Mouse (Mus musculus) CD4-positive, CD25-positive, alpha-beta regulatory T cell, adult 4 months (primary cell): ENCODE measurements around the gene Ttc7b. TPM values are rescaled to one million over a fixed set of nuclear protein-coding genes. Genes with fewer than 3 reads are reported as not detected.

Experiments
- ATAC-seq: one replicate; pipeline ENCODE4 v1.8.0; 2017
- polyA plus RNA-seq, 2 experiments: library from polyadenylated mRNA; unstranded; fragments of 100-300 nt; shearing (Covaris generic); gene quantifications; one replicate each; pipeline ENCODE4 v1.2.1; 2017

Ttc7b gene
- polyA plus RNA-seq, 2 experiments from 2014 or later: 3.4 to 5.1 TPM

DNA sequence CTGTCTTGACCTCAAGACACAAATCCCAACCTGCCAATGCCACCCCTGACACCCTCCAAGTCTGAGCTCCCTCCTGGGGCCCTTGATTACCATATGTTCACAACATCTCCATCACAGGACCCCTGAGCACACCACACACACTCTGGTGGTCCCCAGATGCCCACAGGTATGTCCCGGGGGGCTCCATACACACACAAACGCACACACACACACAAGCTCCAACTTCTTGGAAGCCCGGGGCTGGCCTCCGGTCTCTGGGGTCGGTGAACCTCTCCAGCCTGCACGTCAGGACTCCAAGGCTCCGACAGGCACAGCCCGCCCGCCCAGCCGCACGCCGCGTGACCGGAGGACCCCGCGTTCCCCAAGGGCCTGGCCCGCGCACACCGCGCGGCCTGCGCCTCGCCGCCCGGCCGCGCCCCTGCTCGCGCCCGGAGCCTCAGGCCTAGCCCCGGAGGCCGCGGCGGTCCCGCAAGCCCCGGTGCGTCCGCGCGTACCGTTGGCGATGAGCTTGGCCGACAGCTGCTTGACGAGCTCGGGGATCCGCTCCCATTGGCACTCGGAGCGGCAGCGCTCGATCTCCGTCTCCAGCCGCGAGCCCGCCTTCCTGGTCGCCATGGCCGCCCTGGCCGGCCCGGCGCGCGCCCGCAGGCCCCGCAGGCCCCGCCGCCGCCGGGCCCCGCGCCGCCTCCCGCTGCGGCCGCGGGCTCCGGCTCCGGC lies 391 bp downstream of the Ttc7b start:
- peak; percentile 52 for ATAC-seq

GRCm38 (mm10) chr12:100519684-100520076 lies 946 bp downstream of the Ttc7b start:
- no peak for ATAC-seq

DNA sequence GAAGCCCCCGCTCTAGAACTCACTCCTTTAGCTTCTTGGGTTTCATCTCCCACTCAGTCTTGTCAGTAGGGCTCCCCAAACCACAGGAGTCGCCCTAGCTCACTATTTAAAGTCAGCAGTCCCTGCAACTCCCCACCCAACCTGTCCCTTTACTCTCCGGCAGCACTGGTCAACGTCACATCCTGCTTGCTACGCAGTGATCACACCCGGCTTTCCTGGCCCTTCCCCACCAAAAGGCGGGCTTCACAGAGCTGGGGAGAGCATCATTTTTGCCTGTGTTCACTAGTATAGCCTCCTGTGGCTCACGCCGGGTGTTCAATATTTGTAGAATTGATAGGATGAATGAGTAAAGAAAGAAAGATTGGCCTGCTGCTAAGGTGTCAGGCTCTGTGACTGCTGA lies 3.3 kb downstream of the Ttc7b start:
- no peak for ATAC-seq

DNA sequence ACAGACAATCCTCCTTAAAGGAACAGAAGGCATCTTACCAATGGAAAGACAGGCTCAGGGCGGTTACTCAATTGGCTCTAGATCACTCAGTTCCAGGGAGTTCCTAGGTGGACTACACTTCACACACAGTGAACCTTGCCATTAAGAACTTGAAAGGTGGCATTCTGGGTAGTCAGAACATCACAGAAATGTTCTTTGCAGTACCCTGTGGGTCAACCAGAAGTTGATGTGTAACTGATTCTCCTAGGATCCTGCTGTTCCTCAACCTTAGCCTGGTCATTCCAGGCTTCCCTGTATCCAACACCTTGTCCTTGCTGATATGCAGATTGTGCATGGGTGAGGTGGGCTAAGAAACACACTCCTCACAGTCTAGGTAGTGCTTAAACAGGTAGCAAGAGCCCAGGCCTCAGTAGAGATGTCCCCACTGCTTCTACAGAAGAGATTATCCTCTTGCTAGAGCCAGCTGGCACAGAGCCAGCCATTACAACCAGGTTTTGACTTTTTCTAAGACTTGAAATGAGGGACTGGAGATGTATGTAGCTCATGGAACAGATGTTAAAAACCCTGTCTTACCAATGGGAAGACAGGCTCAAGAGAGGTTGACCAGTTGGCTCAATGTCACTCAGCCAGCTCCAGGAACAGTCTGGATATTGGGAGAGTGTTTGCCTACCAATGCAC lies 4.3 kb downstream of the Ttc7b start:
- ATAC-seq: no peak

GRCm38 (mm10) chr12:100515493-100515892 lies 5.1 kb downstream of the Ttc7b start:
- ATAC-seq: no peak

GRCm38 (mm10) chr12:100514611-100515010 lies 6.0 kb downstream of the Ttc7b start:
- no peak for ATAC-seq

DNA sequence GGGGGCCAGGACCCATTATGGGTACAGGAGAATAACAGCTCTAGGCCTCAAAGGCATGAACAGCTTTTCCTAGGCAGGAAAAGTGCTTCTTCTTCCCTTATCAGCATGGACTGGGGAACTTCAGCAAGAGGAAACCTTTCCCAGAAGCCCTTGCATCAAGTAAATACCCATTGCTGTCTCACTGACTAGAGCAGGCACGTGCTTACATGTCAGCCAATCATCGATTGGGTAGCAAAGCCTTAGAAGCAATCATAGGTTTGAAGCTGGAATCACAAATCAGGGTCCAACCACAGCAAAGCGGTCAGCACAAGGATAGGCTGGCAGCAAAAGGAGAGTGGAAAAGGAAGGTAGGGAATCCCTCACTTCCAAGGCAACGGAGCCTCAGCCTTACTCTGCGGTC lies 7.5 kb downstream of the Ttc7b start:
- no peak for ATAC-seq

DNA sequence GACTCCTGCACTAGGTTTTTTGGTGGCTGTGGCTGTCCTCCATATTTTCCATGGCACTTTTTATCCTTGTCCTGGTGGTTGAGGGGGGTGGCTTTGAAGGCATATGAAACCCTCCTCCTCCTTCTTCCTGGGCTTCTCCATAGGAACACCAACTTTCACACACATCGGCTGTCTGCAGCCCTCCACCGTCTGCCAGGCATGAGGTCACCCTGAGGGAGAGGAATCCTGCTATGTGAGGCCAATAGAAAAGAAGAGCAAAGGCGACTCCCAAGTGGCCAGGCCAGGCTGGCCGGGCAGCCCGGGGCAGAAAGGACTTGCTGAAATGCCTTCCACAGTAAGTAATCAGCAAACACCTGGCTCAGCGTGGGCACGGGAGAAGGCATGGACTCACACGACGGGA lies 8.0 kb downstream of the Ttc7b start:
- ATAC-seq: no peak

- ATAC-seq: no peak
These were observed 10.9 kb downstream of the Ttc7b start for GRCm38 (mm10) chr12:100509615-100510282.

- ATAC-seq: no peak
These were observed 12.0 kb downstream of the Ttc7b start for GRCm38 (mm10) chr12:100508668-100509067.

GRCm38 (mm10) chr12:100505484-100505883 lies 15.1 kb downstream of the Ttc7b start:
- ATAC-seq: no peak

GRCm38 (mm10) chr12:100504585-100504984 lies 16.0 kb downstream of the Ttc7b start:
- no peak for ATAC-seq

DNA sequence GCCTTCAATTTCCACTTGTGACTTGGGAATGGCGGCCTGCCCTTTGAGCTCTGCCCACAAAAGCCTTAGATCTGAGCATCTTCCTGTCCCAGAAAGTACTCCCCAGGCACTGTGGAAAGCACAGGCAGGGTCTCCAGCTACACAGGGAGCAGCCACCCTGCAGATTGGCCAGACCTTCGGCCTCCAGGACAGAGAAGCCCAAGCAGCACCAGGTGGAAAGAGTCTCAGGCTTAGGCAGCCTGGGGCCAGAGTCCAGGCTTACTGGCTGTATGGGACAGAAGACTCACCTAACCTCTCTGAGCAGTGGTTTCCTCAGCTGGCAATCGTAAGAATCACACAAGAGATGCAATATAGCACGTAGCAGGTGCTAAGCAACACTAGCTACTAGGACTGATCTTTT lies 17.0 kb downstream of the Ttc7b start:
- no peak for ATAC-seq

DNA sequence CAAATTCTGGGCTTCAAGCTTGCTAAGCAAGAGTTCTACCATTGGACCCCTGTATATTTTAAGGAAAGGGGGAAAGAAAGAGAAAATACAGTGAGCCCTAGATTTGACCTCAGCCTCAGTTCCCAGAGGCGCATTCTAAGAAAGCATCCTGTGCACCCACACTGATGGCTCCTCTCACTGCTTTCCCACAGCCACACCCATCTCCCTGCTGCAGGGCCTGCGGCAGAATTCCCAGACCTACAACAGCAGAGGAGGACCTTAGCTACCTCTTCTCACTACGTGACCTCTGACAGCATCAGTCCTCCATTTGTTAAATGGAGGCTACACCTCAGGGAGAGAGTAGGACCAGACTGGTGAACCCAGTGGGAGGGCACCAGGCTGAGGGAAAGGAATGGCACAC lies 18.1 kb downstream of the Ttc7b start:
- no peak for ATAC-seq

DNA sequence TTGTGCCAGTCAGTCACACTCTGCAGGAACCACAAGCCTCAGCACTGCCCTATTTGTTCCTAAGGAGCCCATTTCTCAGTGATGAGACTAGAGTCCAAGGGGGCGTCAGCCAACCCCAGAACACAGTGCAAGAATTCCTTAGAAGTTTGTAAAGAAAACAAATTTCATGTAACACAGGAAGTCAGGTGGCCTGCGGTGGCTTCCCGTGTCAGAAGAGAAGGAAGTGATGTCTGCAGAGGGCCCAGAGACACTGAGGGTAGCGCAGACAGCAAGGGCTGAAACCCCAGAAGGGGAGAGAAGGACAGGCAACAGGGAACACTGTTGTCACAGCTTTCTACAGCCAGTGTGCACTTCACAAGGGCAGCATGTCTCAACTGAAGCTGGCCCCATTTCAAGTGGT lies 19.4 kb downstream of the Ttc7b start:
- peak; percentile 92 for ATAC-seq

DNA sequence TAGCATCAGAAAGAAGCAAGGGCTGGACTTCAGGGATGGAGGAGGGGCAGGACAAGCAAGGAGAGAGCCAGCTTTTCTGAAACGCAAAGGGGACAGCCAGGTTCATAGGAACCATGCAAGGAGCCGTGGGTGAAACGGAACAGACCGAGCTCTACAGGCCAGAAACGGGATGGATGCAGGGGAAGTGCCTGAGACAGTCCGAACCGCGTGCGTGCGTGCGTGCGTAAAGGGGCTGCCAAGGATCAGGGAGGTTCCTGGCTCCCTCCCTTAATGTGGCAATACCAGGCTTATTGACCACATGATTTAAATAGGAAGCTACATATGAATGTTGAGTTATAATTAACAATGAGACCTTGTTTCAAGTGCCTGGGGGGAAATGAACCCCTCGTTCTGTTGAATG lies 21.2 kb downstream of the Ttc7b start:
- no peak for ATAC-seq

GRCm38 (mm10) chr12:100498006-100498405 lies 22.6 kb downstream of the Ttc7b start:
- ATAC-seq: no peak

DNA sequence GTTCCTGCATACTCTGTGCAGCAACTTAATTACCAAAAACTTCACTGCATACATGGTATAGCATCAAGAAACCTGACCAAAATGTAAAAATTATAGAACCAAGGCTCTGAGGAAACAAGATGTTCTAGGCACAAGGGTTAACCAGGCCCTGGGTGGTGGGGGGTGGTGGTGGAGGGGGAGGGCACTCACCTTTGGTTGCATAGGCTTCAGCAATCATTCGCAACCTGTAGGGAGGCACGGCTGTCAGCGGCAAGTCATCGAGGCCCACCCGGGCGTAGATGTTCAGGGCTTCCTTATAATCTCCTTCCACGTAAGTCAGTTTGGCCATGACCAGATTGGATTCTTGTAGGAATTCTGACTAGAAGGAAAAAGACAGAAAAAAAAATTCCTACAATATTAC lies 25.5 kb downstream of the Ttc7b start:
- no peak for ATAC-seq

- no peak for ATAC-seq
These were observed 27.4 kb downstream of the Ttc7b start for GRCm38 (mm10) chr12:100493211-100493610.

DNA sequence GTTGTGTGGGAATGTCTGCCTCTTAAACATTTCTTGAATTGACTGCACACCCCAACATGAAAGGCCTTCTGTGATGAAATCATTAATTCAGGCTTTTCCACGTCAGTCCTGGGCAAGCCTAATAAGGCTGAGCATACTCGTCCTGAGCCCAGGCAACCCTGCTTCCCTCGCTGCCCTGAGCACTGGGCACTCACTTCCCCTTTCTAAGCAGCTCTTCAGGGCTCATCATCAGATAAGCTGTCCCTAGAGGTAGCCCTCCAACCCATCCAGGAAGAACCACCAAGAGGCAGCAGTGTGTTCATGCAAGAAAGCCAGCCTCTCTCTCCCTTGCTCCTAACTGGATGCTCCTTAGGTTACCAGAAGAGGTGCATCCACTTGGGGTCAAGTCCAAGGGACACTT lies 27.9 kb downstream of the Ttc7b start:
- ATAC-seq: no peak

DNA sequence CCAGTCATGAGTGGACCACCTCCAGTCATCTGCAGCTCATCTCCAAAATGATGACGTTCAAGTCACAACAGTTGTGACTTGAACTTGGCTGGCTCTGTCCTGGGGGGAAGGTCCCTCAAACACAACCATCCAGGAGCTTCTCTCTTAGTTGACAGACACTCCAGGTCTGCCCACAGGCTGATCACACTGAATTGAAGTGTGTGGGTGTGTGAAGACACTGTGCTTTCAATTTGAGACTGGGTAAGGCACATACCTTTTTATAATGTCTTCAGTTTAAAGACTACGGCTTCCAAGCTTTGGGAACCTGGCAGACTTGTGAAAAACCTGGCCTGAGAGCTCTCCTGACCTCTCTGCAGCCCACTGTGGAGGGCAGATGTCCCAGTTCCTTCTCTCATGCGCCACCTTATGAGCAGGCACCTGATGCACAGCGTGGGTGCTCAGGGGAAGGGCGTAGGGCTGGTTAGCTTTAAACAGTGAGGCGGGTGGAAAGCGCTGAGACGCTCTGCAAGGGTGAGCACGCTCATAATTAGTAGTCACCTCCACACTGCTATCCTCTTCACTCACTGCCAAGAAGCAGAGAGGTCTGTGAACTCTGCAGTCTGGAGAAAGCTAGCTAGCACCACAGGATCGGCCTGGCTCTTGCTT lies 28.5 kb downstream of the Ttc7b start:
- no peak for ATAC-seq

DNA sequence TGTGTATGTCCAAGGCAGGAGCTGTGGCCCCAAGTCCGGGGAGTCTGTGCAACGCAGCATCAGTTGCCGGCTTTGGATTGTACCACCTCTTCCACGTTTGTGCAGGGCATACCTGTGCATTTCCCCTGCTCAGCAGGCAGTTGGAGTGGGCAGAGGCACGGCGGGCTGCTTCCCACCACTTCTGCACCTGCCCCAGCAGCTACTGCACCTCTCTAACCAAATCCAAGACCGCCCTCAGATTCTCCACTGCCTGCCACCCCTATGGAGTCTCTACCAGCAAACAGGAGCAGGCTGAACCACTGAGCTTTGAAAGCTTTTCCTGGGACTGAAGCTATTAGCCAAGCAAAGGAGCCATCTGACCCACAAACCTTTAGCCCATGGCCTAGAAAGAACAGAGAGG lies 30.8 kb downstream of the Ttc7b start:
- ATAC-seq: no peak

DNA sequence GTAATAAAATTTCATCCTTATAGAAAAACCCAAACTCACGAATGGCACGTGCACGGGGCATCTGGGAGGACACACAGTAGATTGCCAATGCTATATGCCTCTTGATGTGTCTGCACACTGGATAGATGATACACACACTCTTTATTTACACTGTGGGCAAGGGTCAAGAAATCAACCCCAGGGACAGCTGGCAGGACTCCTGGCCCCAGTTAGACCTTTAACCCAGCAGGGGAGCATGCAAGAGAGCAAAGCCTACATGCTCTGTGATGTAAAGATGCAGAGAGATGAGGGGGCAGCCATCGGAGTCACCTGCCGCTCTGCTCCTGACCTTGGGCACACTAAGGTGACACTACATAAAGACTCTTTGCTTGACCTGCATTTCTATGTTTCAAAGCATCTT lies 32.3 kb downstream of the Ttc7b start:
- no peak for ATAC-seq

GRCm38 (mm10) chr12:100486232-100486631 lies 34.4 kb downstream of the Ttc7b start:
- no peak for ATAC-seq
